Mouse (Mus musculus) heart, postnatal 14 days (tissue): ENCODE data around the gene Snx8. TPM values are rescaled to one million over a fixed set of nuclear protein-coding genes. Genes with fewer than 3 reads are reported as not detected.

Source experiments
- DNase-seq, 2 experiments: peaks; one replicate each; pipeline ENCODE4 v3.0.0; 2021 to 2022
- intact Hi-C: fragments of 180-260 bp; cut with DNase I; formaldehyde crosslinking; loops from one replicate; pipeline ENCODE4 v1.15.1; 2025
- long read RNA-seq, 2 experiments: library from polyadenylated mRNA; stranded (forward); transcript quantifications; one replicate each; pipeline ENCODE4 v2.0.0; 2021
- total RNA-seq, 2 experiments: library from RNA; stranded (reverse); gene quantifications; 2 replicates each; pipeline ENCODE4 v1.2.3; 2021

Gene Snx8
- total RNA-seq = 10 to 100 TPM; 14.6 to 16.2 TPM
- long read RNA-seq, experiment 1, transcript Snx8-201 (11 exons, 2,627 nt) = major isoform, 10 of 11 reads
- long read RNA-seq, experiment 1, partial matches to known transcripts = 0 of 11 reads
- long read RNA-seq, experiment 1, other reads (novel, unspliced or antisense) = 1 of 11 reads
- long read RNA-seq, experiment 2, transcript Snx8-201 (11 exons, 2,627 nt) = major isoform, 8 of 11 reads
- long read RNA-seq, experiment 2, partial matches to known transcripts = 0 of 11 reads
- long read RNA-seq, experiment 2, other reads (novel, unspliced or antisense) = 3 of 11 reads

DNA sequence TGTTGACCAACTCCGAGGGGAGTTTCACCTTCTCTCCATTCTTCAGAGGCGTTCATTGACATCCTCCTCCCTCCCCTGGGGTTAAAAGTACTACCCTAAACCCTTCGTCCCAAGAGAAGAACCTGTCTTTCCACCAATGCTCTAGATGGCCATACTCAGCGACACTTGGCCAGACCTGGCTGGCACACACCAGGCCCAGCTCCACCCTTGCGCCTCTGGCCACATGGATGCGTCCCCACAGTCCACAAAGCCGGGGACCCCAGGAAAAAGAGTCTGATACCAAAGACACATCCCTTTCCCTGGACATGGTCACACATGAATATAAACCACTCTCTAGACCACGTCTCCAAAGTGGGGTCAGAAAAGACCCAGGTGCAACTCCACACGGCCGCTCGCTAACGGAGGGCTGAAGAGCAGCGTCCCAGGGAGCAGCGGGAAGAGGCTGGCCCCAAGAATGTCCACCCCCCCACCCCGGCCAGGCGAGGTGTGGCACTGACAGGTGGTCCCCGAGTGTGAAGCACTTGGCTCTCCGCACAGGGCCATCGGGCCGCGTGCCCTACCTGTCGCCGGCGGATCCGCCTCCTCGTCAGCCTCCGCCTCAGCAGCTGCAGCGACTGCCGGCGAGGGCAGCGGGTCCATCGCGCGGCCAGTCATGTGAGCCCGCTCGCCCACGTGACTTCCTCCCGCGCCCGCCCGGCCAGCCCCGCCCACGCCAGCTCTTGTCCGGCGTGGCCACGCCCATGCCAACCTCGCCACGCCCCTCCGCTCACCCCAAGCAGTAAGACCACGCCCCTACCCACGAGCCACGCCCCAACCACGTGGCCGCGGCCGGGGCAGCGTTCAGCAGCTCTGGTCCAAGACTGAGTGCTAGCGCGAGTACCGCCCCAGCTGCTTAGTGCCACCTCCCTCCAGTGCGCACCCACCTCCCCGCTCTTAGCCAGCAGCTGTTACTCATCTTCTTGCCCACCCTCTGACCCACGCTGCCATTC lies at the start of gene Snx8:
Snx8 (minus strand) TSS at position 675 of the 989 bp plus-strand sequence.
- peak; percentile 98 for DNase-seq
- intact Hi-C loops = no loop called here

DNA sequence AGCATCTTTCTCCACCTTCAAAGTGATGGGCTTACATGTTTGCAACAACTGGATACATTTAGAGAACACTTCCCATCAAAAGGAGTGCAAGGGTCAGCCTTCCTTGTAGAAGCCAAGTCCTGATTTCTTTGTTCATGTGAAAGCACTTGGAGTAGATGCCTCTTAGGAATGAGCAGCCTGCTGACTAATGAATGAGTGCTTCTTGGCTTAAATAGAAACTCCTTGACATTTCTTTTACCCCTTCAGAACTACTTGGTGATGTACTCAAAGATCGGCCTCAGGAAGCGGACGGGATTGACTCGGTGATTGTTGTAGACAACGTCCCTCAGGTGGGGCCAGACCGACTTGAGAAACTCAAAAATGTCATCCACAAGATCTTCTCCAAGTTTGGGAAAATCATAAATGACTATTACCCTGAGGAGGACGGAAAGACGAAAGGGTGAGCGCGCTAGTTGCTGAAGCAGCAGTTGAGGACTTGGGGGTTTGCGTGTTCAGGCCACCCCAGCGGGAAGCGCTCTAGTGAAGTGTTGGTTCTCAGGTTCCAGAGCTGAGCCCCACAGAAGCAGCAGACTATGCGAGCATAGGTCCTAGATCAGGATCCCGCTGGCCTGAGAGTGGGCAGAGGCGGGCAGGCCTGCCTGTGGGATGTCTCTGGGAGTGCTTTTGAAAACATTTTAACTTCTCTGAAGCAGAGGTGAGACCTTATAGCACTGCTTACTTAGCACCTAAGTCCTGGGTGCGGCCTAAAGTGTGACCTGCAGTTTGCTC lies 36.1 kb upstream of the Snx8 start:
- DNase-seq = no peak
- intact Hi-C loops = no loop called here

DNA sequence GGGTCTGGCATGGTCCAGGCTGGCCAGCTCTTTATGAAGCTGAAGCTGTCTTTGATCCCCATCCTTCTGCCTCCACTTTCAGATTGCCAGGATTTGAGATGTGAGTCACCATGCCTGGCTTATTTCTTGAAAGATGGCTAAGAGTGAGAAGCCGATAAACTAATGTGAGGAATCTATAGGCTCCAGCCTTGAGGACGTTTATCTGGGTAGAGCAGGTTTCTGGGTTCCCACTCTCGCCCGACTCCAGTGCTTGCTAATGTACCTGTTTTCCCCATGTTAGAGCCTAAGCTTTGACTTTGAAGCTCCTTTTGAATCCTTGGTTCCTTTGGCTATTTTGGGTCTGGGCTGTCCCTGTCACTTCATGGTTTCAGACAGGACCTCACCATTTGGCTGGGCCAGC lies 31.6 kb upstream of the Snx8 start:
- no peak for DNase-seq
- intact Hi-C loops = loop anchor here (5.0 kb wide), 1 partner anchor 117 kb away; no protein-coding TSS in a partner anchor

DNA sequence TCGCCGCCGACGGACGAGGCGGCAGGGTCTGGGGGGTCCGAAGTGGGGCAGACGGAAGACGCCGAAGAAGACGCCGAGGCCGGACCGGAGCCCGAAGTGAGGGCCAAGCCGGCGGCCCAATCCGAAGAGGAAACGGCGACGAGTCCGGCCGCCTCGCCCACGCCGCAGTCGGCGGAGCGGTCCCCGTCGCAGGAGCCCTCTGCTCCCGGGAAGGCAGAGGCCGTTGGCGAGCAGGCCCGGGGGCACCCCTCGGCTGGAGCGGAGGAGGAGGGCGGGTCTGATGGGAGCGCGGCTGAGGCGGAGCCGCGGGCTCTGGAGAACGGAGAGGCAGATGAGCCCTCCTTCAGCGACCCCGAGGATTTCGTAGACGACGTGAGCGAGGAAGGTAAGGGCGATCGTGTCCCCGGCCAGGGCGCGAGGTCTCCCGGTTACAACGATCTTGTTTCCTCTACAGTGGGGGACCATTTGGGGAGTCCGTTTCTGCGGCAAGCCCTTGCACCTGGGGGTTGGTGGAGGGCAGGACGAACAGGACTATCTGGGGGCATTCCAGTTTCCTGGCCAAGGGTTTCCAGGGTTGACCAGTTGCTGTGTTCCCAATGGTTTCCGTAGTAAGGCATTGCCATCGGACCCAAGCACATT lies 30.5 kb upstream of the Snx8 start:
- intact Hi-C loops = loop anchor here (5.0 to 10.0 kb wide), 3 partner anchors 88 to 585 kb away; partner anchors contain the start of gene Chst12
- no peak for DNase-seq

DNA sequence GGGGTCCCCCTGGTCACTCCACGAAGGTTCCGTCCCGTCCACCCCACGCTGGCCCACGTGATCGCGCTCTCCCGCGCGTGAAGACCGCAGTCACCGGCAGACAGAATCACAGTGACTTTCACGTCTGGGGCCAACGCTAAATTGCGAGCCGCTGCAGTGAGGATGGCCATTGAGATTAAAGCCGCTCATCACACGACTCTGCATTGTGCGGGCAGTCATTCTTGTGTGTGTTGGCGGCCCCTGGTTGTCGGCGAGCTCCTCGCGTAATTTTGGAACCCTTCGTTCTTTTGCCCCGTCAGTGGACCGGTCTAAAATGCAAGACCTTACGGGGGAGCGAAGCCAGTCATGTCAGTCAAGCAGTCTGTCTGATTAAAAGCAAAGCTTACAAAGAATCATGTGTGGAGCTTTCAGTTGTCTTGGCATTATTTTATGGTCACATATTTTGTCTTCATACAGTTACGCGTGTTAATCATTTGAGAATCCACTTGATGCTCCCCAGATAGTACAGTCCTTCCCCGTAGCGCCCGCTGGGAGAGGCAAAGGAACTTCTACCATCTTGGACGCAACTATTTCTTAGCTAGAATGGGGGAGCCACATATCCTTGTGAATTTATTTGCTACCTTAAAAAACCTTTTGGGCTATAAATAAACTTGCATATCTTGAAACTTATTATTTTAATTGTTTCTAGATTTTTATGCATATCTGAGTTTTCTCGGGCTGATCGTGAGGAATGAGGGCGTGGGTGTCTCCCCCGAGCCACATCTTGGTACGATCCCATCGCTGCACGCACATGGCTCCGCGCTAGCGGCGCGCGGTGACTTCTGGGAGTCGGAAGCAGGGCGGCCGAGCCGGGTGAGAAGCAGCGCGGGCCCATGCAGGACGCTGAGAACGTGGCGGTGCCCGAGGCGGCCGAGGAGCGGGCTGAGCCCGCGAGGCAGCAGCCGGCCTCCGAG lies 29.7 kb upstream of the Snx8 start, which contains the start of gene Eif3b:
Eif3b (plus strand) TSS at position 840 of the 953 bp plus-strand sequence.
- DNase-seq = peak; percentile 89 to 90
- intact Hi-C loops = loop anchor here (5.0 to 10.0 kb wide), 2 partner anchors 89 to 584 kb away; partner anchors contain the start of gene Chst12

DNA sequence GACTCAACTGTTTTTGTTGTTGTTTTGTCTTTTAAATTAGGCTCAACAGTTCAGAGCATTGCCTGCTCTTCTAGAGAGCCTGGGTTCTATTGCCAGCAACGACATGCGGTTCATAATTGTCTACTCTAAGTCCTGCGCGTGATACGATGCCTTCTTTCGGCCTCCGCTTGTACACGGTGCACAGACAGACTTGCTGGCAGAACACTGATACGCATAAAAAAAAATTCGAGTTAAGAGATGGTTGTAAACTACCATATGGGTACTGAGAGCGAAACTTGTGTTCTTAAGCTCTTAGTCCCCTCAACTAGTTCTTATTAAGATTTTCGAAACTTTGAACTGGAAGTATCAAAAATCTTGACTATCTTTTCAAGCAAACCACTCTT lies 29.0 kb upstream of the Snx8 start:
- DNase-seq = peak in 1 of 2 experiments; percentile 20
- intact Hi-C loops = loop anchor here (5.0 to 10.0 kb wide), 2 partner anchors 89 to 583 kb away; partner anchors contain the start of gene Chst12

DNA sequence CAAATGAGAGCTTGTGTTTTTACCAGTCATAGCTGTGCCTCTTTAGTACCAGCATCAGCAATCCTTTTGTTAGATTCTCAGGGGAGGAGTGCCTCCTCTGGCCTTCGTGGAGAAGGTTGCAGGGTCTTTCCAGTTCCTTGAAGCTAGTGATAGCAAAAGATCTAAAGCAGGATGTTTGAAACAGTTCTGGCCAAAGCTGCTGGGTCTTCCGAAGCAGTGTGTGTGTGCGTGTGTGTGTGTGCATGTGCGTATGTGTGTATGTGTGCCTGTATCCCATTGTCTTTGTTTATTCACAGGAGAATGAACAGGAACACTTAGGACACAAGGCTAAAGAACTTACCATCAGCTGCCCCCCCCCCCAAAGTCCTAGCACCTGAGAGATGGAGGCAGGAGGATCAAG lies 25.6 kb upstream of the Snx8 start:
- DNase-seq = no peak
- intact Hi-C loops = loop anchor here (5.0 to 10.0 kb wide), 3 partner anchors 82 to 580 kb away; partner anchors contain the start of genes Chst12 and Mrm2

DNA sequence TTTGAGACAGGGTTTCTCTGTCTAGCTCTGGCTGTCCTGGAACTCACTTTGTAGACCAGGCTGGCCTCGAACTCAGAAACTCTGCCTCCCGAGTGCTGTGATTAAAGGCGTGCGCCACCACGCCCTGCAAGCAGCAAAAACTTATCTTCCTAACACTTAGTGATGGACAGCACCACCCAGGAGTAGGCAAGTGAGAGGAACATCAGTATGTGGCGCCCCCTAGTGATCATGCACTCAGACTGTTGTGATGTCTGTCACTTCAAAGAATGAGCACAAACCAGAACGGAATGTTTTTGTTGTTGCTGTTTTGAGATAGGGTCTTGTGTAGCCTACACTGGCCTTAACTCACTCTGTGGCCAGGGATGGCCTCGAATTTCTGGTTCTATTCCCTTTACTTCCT lies 22.3 kb upstream of the Snx8 start:
- peak; percentile 65 to 76 for DNase-seq
- intact Hi-C loops = loop anchor here (5.0 to 10.0 kb wide), 2 partner anchors 79 to 577 kb away; partner anchors contain the start of gene Mrm2

DNA sequence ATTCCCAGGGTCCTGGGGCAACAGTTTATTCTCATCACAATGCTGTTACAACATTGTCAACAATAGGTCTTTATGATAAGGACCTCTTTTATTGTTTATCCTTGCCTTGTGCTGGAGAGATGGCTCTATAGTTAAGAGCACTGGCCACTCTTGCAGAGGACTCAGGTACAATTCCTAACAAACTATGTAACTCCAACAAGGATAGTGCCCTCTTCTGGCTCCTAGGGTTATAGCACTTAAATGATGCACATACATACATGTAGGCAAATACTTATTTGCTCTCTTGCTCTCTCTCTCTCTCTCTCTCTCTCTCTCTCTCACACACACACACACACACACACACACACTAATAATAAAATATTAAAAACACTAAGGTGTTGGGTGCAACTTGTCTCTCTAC lies 19.7 kb upstream of the Snx8 start:
- intact Hi-C loops = no loop called here
- no peak for DNase-seq

DNA sequence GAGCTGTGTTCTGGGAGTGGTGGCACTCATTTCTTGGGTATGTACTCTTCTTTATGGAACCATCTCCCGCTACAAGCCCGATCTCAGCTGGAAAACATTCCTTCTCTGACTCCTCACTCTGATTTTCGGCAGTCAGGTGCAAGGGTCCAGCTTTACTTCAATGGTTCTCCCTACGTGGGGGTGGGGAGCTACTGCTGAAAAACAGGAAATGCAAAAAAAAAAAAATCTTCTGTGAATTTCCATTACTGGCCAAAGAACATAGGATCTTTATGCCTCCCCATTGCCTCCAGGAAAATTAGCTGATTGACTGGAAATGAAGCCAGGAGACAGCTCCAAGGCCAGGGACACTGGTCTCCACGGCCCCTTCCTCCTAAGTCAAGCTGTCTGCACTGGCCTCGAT lies 17.6 kb upstream of the Snx8 start:
- no peak for DNase-seq
- intact Hi-C loops = no loop called here

DNA sequence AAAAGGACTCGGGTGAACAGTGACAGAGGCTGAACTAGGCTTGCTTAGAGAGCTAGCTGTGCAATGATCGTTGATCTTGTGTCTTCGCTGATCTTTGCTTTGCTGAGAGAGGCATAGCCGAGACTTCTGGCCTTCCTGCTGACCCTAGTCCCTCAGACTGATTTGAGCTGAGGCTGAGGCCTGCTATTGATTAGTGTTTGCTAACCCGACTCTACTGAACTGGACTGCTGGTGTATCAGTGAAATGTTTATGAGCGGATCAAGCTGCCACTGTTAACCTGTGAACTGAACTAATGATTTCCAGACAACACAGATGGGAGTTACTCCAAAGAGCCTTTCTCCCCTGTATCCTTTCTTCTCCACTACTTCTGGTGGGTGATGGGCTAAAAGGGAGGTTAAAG lies 16.1 kb upstream of the Snx8 start:
- intact Hi-C loops = no loop called here
- no peak for DNase-seq

DNA sequence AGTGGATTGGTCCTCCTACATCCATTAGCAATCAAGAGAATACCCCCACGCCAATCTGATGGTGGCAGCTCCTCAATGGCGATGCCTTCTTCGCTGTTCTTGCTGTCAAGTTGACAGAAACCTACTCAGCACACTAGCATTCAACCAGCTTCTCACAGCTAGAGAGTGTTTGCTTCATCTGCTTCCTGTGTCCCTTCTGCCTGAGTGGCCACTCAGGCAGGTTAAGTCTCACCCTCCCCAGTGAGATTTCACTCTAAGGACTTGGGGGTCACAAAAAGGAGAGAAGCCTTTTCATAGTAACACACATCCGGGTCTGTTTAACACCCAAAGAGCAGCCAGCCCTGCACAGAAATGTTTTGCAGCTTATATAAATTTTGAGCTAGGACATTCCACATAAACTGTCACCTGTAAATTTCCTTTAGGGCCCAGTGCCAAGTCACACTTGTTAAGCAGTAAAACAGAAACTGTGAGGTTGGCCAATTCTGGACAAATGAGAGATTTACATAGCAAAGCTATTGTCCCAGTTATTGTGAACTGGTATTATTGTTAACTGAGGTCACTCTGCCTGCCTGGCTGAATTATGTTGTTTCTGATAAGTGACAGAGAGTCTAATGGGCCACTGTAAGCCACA lies 13.7 kb upstream of the Snx8 start:
- intact Hi-C loops = no loop called here
- DNase-seq = no peak

DNA sequence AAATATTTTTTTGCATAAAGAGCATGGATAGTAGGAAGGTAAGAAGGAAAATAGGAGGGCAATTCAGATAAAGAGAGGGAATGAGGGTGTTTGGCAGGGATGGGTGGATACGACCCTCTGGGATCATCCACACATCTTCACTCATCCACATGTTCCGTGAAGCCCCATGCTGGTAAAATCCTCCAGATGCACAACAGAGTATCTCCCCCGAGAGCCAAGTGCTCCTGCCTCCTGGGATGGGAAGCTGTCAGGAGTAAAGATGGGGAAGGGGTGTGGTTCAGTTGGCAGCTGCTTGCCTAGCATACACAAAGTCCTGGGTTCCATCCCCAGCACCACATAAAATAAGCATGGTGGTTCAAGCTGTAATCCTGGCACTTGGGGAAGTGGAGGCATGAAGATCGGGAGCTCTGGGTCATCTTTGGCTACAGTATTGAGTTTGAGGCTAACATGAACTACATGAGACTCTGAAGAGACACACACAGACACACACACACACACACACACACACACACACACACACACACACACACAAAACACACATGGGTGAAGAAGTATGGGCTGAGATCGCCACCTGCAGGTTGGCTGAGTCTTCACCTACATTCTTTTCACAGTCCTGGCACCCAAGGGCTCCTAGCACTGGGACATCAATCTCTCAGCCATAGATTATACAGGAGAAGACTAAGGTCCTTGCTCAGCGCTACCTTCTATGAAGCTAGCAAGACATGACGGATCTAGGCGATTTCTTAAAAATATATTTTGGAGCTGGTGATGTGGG lies 7.3 kb upstream of the Snx8 start:
- intact Hi-C loops = loop anchor here (10.0 kb wide), 1 partner anchor 192 kb away; no protein-coding TSS in a partner anchor
- peak in 1 of 2 experiments; percentile 42 for DNase-seq

DNA sequence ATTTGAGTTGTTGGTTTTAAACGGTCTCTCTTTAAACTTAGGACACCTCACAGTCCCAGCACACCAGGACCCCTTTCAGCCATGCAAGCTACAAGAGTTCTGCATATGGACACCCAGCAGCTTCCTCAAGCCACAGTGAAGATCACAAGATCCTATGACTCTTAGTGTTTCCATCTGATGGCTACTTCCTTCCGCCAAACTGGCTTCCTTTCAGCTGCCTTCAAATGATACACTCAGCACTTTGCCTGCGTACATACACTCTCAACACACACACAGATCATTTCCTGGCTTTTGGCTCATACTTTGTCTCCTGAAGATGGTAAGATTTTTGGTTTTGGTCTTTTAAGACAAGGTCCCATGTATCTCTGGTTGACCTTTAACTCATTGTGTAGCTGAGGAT lies 3.6 kb upstream of the Snx8 start:
- intact Hi-C loops = loop anchor here (10.0 kb wide), 1 partner anchor 188 kb away; no protein-coding TSS in a partner anchor

DNA sequence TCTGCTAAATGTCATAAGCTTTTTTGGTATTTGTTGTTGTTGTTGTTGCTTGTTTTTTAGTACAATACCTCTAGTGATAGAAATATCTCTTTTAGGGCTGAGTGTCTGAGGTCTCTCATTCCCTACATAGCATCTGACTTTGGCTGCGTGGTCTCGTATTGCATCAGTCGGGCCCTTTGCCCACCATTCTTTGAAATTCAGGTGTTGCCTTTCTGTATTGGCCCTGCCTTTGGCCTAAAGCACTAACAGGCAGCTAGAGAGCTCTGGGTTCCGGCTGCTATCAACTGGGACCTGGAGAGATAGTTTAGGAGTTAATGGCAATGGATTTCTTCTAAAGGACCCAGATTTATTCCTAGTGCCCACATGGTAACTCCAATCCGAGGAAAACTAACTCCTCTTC lies 2.9 kb upstream of the Snx8 start:
- no peak for DNase-seq
- intact Hi-C loops = loop anchor here (10.0 kb wide), 1 partner anchor 187 kb away; no protein-coding TSS in a partner anchor

More for the DNA sequence above, 3.6 kb upstream of the Snx8 start:
- no peak for DNase-seq

DNA sequence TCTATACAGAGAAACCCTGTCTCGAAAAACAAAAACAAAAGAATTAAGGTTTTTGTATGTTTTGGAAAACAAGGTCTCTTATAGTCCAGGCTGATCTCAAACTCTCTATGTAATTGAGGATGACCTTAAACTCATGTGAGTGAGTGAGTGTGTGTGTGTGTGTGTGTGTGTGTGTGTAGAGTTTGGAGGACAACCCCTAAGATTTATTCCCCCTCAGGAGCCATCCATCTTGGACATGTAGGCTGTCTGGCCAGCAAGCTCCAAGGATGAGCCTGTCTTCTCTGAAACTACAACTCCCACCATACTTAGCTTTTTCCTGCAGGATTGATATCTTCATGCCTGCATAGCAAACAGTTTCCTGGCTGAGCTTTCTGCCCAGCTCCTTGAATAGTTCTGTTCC lies 2.4 kb upstream of the Snx8 start:
- intact Hi-C loops = loop anchor here (10.0 kb wide), 1 partner anchor 187 kb away; no protein-coding TSS in a partner anchor

DNA sequence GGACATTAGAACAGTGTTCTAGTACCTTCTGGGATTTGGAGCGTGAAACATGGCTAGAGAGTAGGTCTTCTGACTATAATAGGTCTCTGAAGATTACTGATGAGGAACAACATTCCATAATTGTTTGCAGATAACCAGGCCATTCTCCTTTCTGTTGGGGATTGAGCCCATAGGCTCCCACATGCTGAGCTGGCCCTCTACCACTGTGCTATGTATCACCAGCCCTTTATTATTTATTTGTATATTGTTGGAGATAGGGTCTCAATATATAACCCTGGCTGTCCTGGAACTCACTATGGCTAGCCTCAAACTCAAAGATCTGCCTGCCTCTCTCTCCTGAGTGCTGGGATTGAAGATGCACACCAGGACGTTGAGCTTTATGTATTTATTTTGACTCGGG lies 585 bp upstream of the Snx8 start:
- DNase-seq = no peak
- intact Hi-C loops = loop anchor here (10.0 kb wide), 1 partner anchor 185 kb away; no protein-coding TSS in a partner anchor

More for the DNA sequence above, 2.4 kb upstream of the Snx8 start:
- no peak for DNase-seq
